Mouse (Mus musculus) embryonic facial prominence, embryonic 14.5 days (tissue): Measurements from ENCODE around the gene P2rx3. TPM values are rescaled to one million over a fixed set of nuclear protein-coding genes. Genes with fewer than 3 reads are reported as not detected.

ENCODE experiments used
- ATAC-seq: fragments of 200-750 bp; cut with Nextera tagmentation; 2 replicates; pipeline ENCODE4 v1.8.0; 2017; ENCODE audit warnings: low read depth, moderate number of reproducible peaks, moderate TSS enrichment
- DNase-seq: peaks from one replicate; pipeline ENCODE4 v3.0.0-alpha.2; 2015; ENCODE audit warnings: low spot score
- H3K27ac ChIP-seq: fragments of 300-500 bp; sonication (generic); replicated peaks from 2 replicates; pipeline ENCODE4 v1.5.1; 2014; ENCODE audit warnings: low read depth, mild to moderate bottlenecking, low read length, moderate library complexity
- H3K27me3 ChIP-seq: fragments of 300-500 bp; sonication (generic); replicated peaks from 2 replicates; pipeline ENCODE4 v1.6.1; 2014; ENCODE audit warnings: low read length; ENCODE audit not compliant: control insufficient read depth, insufficient read depth
- H3K36me3 ChIP-seq: fragments of 300-500 bp; sonication (generic); 2 replicates; pipeline ENCODE4 v1.6.1; 2014; ENCODE audit warnings: low read length, mixed read lengths; ENCODE audit not compliant: control insufficient read depth, insufficient read depth
- H3K4me1 ChIP-seq: fragments of 300-500 bp; sonication (generic); 2 replicates; pipeline ENCODE4 v1.6.1; 2014; ENCODE audit warnings: antibody characterized with exemption, low read length; ENCODE audit not compliant: control insufficient read depth, insufficient read depth
- H3K4me2 ChIP-seq: fragments of 300-500 bp; sonication (generic); 2 replicates; pipeline ENCODE4 v1.6.1; 2014; ENCODE audit warnings: low read depth, mild to moderate bottlenecking, low read length, moderate library complexity, mixed read lengths
- H3K4me3 ChIP-seq: fragments of 300-500 bp; sonication (generic); 2 replicates; pipeline ENCODE4 v1.5.1; 2014; ENCODE audit warnings: low read depth, mild to moderate bottlenecking, low read length
- H3K9ac ChIP-seq: fragments of 300-500 bp; sonication (generic); 2 replicates; pipeline ENCODE4 v1.6.1; 2014; ENCODE audit warnings: low read depth, mild to moderate bottlenecking, low read length, moderate library complexity, mixed read lengths
- H3K9me3 ChIP-seq: fragments of 300-500 bp; sonication (generic); 2 replicates; pipeline ENCODE4 v1.6.1; 2016; ENCODE audit warnings: low read length; ENCODE audit not compliant: control insufficient read depth
- WGBS: fragments of 180-500 bp; shearing (Covaris S2); extraction: QIAGEN DNeasy Blood & Tissue Kit; methylation state at CpG from one replicate; pipeline ENCODE4 v1.1.7; 2014; 5-methylcytosine and 5-hydroxymethylcytosine counted together
- polyA plus RNA-seq: library from polyadenylated mRNA; unstranded; fragments of >200 nt; fragmentation: Nextera tagmentation; extraction: Ambion mirVana; gene quantifications from 2 replicates; pipeline ENCODE4 v1.2.1, GENCODE M21; 2014

P2rx3 gene
- polyA plus RNA-seq, 1 experiment from 2014 or later = 7.0 TPM

DNA sequence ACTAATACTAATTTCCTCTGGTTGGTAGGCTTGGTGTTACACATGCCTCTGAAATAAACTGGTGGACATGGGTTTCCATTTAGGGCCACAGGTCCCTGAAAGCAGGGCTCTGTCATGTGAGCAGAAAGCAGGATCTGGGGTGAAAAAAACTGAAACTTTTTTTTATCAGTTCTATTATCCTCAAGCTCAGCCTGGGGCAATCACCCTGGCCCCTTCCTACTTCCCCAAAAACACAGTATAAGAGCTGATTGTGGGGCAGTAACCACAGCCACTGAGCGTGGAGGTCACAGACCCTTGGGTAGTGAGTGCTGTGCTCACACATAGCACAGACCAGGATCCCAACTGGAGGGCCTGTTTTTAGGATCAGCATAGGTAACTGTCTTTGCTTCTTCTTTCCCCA is 49.3 kb downstream of the P2rx3 start, which contains the start of gene Prg3:
Gene Prg3, plus strand, starts transcription at position 286 of the 400 bp plus-strand sequence.
- Histone ChIP-seq H3K4me2 (no peak within 1 kb of the TSS), H3K4me1 (no peaks in the 10 kb centered on the region), H3K9ac (no peak within 1 kb of the TSS), H3K9me3 (no peaks in the 10 kb centered on the region), H3K27ac (no peak within 1 kb of the TSS), H3K27me3 (no peaks in the 10 kb centered on the region), H3K36me3 (no peaks in the 10 kb centered on the region), H3K4me3 (no peak within 1 kb of the TSS)
- 52% methylated on average over 1 of the region's 1 CpGs for WGBS
- ATAC-seq (no peak), DNase-seq (no peak)

DNA sequence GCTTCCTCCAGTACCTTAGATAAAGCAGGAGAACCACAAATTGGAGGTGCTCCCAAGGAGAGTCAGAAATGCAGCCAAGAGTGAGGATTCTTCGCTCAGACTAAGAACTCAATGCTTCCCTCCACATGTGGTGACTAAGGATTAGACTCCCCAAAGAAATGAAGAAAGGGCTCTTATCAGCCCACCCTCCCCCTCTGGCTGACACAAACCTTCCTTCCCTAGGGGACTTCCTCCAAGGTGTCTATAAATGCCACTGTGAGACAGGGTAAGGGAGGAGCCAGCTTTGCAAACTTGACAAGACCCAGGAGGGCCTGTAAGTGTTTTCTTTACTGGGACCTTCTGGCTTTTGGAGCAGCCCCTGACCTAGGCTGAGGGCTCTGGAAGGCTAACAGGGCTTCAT is 57.1 kb downstream of the P2rx3 start, which contains the start of gene Prg2:
Gene Prg2, plus strand, starts transcription at position 274 of the 400 bp plus-strand sequence.
- H3K36me3 ChIP-seq = no peaks in the 10 kb centered on the region
- ATAC-seq (no peak), DNase-seq (no peak)
- no peaks in the 10 kb centered on the region for H3K4me1 ChIP-seq
- no peak within 1 kb of the TSS for H3K4me3 ChIP-seq
- H3K27ac ChIP-seq = no peak within 1 kb of the TSS
- H3K27me3 ChIP-seq = no peaks in the 10 kb centered on the region
- H3K9ac ChIP-seq = no peak within 1 kb of the TSS
- H3K4me2 ChIP-seq = no peak within 1 kb of the TSS
- no peaks in the 10 kb centered on the region for H3K9me3 ChIP-seq
- 50% methylated on average over 1 of the region's 1 CpGs for WGBS

DNA sequence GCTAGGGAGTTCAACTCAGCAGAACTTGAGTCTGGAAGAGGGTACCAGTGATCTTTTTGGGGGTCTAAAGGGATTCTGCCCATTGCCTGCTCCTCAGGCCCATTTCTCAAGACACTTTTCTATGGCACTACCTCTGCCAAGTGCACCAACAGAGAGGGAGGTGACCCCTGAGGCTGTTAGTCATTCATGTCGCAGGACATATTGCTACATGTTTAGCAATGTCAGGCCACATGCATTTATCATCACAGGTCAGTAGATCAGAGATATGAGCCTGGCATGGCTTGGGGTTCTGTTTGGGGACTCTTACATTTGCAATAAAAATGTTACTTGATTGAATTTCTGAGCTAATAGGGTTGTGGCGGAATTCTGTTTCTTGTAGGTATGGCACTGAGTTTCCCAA is 61.7 kb downstream of the P2rx3 start:
- 91% methylated on average over 2 of the region's 2 CpGs for WGBS

DNA sequence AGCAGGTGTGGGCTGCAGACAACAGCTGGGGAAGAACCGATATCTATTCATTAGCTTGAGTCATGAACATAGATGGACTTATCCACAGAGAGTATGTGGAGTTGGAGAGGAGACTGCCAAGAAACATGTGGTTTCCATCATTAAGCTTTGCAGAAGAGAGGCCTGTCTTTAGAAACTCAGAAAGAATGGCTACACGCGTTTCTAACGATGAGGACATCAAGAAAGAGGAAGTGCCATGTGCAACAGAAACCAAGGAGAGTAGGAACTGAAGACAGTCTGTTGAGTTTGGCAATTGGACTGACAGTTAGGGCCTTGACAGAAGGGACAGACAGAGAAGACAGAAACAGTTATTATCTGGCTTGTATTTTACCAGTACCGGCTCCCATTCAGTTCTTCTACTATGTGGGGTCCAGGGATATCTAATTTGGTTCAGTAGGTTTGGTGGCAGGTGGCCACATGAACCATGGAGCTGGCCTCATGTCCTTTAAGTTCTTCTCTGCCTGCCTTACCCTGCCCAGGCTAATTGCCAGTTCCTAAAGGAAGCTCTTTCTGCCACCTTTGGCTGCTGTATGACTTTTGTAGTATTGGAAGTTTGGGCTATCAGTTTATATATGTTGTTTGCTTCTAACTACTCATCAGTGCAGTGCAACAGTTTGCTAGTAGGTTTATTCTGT is 69.8 kb downstream of the P2rx3 start:
- no peak for ATAC-seq
- no peak for DNase-seq
- 83% methylated on average over 5 of the region's 5 CpGs for WGBS

More for the DNA sequence above, 61.7 kb downstream of the P2rx3 start:
- Histone ChIP-seq H3K4me2 (no peak overlapping the region), H3K27ac (no peak overlapping the region), H3K4me1 (no peaks in the 10 kb centered on the region), H3K9ac (no peak overlapping the region), H3K36me3 (no peaks in the 10 kb centered on the region), H3K27me3 (no peaks in the 10 kb centered on the region), H3K4me3 (no peak overlapping the region), H3K9me3 (no peaks in the 10 kb centered on the region)
- ATAC-seq (no peak), DNase-seq (no peak)

DNA sequence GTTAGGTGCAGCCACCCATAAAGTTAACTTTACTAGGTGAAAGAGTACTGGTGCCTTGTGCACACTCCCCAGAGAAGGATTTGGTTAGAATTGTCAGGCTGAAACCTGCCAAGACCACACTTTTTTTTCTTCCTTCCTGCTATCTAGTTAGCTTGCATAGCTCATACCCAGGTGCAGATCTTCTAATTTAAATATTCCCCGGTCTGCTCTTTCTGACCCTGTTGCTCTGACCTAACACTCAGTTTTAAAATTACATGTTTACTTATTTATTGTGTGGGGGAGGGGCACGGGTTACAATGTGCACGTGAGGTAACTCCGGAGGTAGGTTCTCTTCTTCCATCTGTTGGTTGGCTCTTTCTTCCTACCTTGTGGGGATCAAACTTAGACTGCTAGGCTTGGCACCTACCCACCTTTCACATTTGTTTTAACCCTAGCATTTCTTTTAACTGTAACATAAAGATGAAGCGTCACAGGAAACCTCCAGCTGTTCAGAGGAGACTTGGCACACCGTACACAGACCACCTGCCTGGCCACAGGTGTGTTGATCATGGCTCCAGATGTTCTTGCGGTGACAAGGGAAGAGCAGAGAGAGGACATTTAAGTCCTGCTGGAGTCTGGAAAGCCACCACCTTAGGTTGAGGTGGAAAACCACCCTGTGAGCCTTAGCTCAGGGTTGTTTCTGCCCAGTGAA is 73.0 kb downstream of the P2rx3 start:
- DNase-seq (no peak), ATAC-seq (no peak)
- H3K27me3 ChIP-seq = no peaks in the 10 kb centered on the region
- no peak overlapping the region for H3K4me3 ChIP-seq
- no peak overlapping the region for H3K4me2 ChIP-seq
- H3K9ac ChIP-seq = no peak overlapping the region
- no peaks in the 10 kb centered on the region for H3K4me1 ChIP-seq
- H3K27ac ChIP-seq = no peak overlapping the region
- no peaks in the 10 kb centered on the region for H3K9me3 ChIP-seq
- H3K36me3 ChIP-seq = no peaks in the 10 kb centered on the region
- 85% methylated on average over 7 of the region's 7 CpGs for WGBS

More for the DNA sequence above, 69.8 kb downstream of the P2rx3 start:
- Histone ChIP-seq H3K9me3 (no peaks in the 10 kb centered on the region), H3K4me3 (no peak overlapping the region), H3K27me3 (no peaks in the 10 kb centered on the region), H3K36me3 (no peaks in the 10 kb centered on the region), H3K4me2 (no peak overlapping the region), H3K27ac (no peak overlapping the region), H3K4me1 (no peaks in the 10 kb centered on the region), H3K9ac (no peak overlapping the region)

DNA sequence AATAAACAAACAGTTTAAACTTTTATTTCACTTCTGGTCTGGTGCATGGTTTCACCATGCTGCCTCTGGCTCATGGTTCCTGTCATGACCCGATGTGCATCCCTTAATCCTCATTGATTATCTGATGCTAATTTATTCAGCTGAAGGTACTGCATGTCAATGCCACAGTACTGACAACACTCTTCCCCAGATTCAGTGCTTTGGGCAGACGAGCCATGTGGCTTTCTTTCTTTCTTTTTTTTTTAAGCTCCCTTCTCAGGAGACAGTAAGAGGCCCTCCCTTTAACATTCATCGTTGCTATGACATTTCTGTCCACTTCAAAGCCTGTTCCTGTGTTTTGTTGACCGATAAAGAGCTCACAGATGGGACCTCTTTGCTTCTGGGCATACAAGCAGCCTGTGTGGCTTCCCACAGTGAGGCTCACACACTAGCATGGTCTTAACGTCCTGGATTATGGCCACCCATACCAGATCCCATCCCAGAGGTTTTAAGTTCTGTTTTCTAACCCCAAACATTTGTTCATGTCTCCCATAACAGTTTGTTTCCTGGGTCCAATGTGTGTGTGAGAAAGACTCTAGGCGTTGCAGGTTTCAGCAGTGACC is 74.3 kb downstream of the P2rx3 start:
- Histone ChIP-seq H3K27ac (no peak overlapping the region), H3K4me1 (no peaks in the 10 kb centered on the region), H3K36me3 (peaks cover 5% of the 10 kb centered on the region), H3K4me3 (no peak overlapping the region), H3K4me2 (no peak overlapping the region), H3K9ac (no peak overlapping the region), H3K27me3 (no peaks in the 10 kb centered on the region), H3K9me3 (no peaks in the 10 kb centered on the region)
- no peak for DNase-seq
- ATAC-seq = no peak
- WGBS = 35% methylated on average over 6 of the region's 6 CpGs

DNA sequence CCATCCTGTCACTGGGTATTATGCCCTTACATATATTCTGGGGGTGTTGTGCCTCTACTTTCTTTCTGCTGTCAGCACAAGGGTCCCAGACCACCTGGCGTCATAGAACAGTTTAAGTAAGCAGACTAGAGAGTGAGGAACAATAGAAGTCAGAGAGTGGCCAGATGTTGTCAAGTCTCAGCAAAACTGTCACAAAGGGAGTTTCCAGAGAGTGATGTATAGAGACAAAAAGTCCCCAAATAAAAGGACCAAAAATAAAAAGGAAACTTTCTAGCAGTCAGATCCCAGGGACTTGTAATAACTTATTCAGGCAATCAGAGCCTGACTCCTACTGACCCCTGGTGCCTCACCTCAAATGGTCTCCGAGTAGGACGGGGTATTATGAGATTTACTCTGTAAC is 75.4 kb downstream of the P2rx3 start:
- no peak for DNase-seq
- 81% methylated on average over 3 of the region's 3 CpGs for WGBS
- no peak overlapping the region for H3K27ac ChIP-seq
- no peaks in the 10 kb centered on the region for H3K9me3 ChIP-seq
- peaks cover 13% of the 10 kb centered on the region for H3K36me3 ChIP-seq
- no peaks in the 10 kb centered on the region for H3K27me3 ChIP-seq
- H3K4me3 ChIP-seq = no peak overlapping the region
- H3K9ac ChIP-seq = no peak overlapping the region
- ATAC-seq = no peak
- H3K4me2 ChIP-seq = no peak overlapping the region
- no peaks in the 10 kb centered on the region for H3K4me1 ChIP-seq

DNA sequence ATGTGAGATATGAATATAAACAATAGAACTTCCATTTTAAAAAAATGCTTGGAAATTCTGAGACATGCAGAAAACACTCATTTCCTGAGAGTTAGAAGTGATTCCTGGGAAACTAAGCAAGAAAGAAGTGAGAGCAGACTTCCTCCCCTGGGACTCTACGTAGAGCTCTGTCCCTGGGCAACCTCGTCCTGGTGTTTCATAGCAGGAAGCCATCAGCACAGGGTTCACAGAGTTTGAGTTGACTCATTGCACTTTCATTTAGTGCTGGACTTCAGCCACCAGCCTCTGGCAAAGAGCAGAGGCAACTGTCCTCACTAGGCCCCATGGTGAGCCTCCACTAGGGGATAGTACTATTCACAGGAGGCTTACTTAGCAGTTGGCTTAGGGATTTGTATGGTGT is 76.0 kb downstream of the P2rx3 start:
- Histone ChIP-seq H3K4me3 (no peak overlapping the region), H3K4me2 (no peak overlapping the region), H3K36me3 (peaks cover 18% of the 10 kb centered on the region), H3K9ac (no peak overlapping the region), H3K9me3 (no peaks in the 10 kb centered on the region), H3K27me3 (no peaks in the 10 kb centered on the region), H3K27ac (no peak overlapping the region), H3K4me1 (no peaks in the 10 kb centered on the region)
- ATAC-seq = no peak
- peak; percentile 38 for DNase-seq
- 49% methylated on average over 2 of the region's 2 CpGs for WGBS
